Mouse (Mus musculus) forebrain, embryonic 13.5 days (tissue): ENCODE measurements around the gene Ttc39a. TPM values are rescaled to one million over a fixed set of nuclear protein-coding genes. Genes with fewer than 3 reads are reported as not detected.

Experiments used
- polyA plus RNA-seq: library from polyadenylated mRNA; unstranded; fragments of >200 nt; fragmentation: Nextera tagmentation; extraction: Ambion mirVana; gene quantifications from 2 replicates; pipeline ENCODE4 v1.2.1, GENCODE M21; 2015

Ttc39a gene
- polyA plus RNA-seq, 1 experiment from 2014 or later, result 1.0 TPM

Other genes starting within 250 kb of the Ttc39a start
- 70.3 and 73.2 TPM in 2 replicates for gene Osbpl9, start 204.4 kb upstream of the Ttc39a start, polyA plus RNA-seq
- gene Calr4, start 172.1 kb upstream of the Ttc39a start, polyA plus RNA-seq, result 0.23 and 0.64 TPM in 2 replicates
- gene Eps15, start 126.4 kb upstream of the Ttc39a start, polyA plus RNA-seq, result 38.3 and 44.8 TPM in 2 replicates
- gene Rnf11, start 78.1 kb downstream of the Ttc39a start, polyA plus RNA-seq, result 46.5 and 49.2 TPM in 2 replicates
- not detected in 2 replicates for gene 4930522H14Rik, start 124.7 kb downstream of the Ttc39a start, polyA plus RNA-seq